Mouse (Mus musculus) embryonic fibroblast, embryonic 13.5 days (primary cell): ENCODE data around the gene Thsd4.

Experiments
- CTCF ChIP-seq: IDR thresholded peaks from 2 replicates; pipeline ENCODE4 v1.5.1; 2011; ENCODE audit warnings: mild to moderate bottlenecking, control low read depth, low read length, moderate library complexity, borderline replicate concordance; ENCODE audit not compliant: insufficient read depth
- POLR2A ChIP-seq: IDR thresholded peaks from 2 replicates; pipeline ENCODE4 v1.6.1; 2011; ENCODE audit warnings: low read depth, mild to moderate bottlenecking, control low read depth, low read length, moderate library complexity

DNA sequence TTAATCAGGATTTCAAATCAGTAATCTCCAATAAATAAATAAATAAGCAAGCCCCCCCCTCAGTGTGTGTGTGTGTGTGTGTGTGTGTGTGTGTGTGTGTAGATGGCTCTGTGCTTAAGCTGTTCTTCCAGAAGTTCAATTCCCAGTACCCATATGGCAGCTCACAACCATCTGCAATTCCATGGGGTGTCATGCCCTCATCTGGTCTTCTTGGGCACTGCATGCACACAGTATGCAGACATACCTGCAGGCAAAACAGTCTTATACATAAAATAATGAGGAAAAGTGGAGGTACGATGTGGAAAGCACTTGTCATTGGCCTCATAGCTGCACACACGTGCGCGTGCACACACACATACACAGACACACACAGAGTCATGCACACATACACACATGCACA is 29.4 kb upstream of the Thsd4 start:
- TF ChIP-seq CTCF (peak; percentile 34; the same call in 1 of the 2 replicates), POLR2A (no peak)
